Mouse (Mus musculus) embryonic fibroblast, embryonic 13.5 days (primary cell): ENCODE data around the gene Capzb.

Source experiments
- CTCF ChIP-seq: IDR thresholded peaks from 2 replicates; pipeline ENCODE4 v1.5.1; 2011; ENCODE audit warnings: mild to moderate bottlenecking, control low read depth, low read length, moderate library complexity, borderline replicate concordance; ENCODE audit not compliant: insufficient read depth
- POLR2A ChIP-seq: IDR thresholded peaks from 2 replicates; pipeline ENCODE4 v1.6.1; 2011; ENCODE audit warnings: low read depth, mild to moderate bottlenecking, control low read depth, low read length, moderate library complexity

DNA sequence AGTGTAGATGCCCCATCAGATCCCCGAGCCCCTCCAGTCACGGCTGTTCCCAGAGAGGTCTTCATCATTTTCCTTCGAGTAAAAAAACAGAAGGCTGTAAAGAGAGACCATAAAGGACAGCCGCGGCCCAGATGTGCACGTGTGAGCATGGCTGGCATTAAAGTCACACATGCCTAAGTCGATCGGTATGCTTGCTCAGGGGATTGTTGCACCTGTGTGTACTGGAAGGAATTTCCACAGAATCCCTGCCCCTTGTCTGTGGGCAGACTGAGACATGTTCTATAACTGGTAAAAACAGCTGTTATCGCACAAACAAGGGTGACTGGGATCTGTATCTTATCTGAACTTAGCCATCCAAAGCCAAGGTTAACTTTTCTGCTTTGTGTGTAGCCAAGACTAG, 78.9 kb downstream of the Capzb start:
- TF ChIP-seq CTCF (no peak), POLR2A (no peak)
